Mouse (Mus musculus): Measurements from ENCODE around the gene 1700010B08Rik.

- no peak for TF ChIP-seq CTCF (IDR thresholded peaks at IDR 0.05)
- TF ChIP-seq POLR2A (IDR thresholded peaks at IDR 0.05; ENCODE audit: insufficient read depth, low read depth, low read length) = no peak
- TF ChIP-seq EP300 (IDR thresholded peaks at IDR 0.05; ENCODE audit: insufficient read depth, low read depth, low read length) = no peak
Measured at GRCm38 (mm10) chr2:173702867-173703237, 16.4 kb upstream of the 1700010B08Rik start.

Data from heart, adult 2 months (tissue).